Mouse (Mus musculus): Measurements from ENCODE around the gene Gm11758. TPM values are rescaled to one million over a fixed set of nuclear protein-coding genes. Genes with fewer than 3 reads are reported as not detected.

Gm11758 gene
- not detected in 2 replicates for polyA plus RNA-seq (2012; rRNA removed)

GRCm38 (mm10) chr4:73876166-73876565 is at the start of gene Gm11758:
TSS of gene Gm11758 (minus strand) at chr4:73876266.

GRCm38 (mm10) chr4:73920660-73921059 is 44.6 kb upstream of the Gm11758 start, which contains the start of gene Gm11756:
TSS of gene Gm11756 (minus strand) at chr4:73920760.

GRCm38 (mm10) chr4:73905853-73906252 is 29.8 kb upstream of the Gm11758 start, which contains the start of gene Gm13871:
TSS of gene Gm13871 (minus strand) at chr4:73905953.

GRCm38 (mm10) chr4:73891012-73891411 is 14.9 kb upstream of the Gm11758 start, which contains the start of gene Gm11757:
TSS of gene Gm11757 (minus strand) at chr4:73891112.

Other genes starting within 250 kb of the Gm11758 start
- gene Gm11236, start 238.1 kb downstream of the Gm11758 start, polyA plus RNA-seq (2012; rRNA removed), result not detected in 2 replicates
- not detected in 2 replicates for gene Gm11239, start 207.9 kb downstream of the Gm11758 start, polyA plus RNA-seq (2012; rRNA removed)
- not detected in 2 replicates for gene Gm428, start 192.8 kb downstream of the Gm11758 start, polyA plus RNA-seq (2012; rRNA removed)
- gene Rasef, start 85.3 kb downstream of the Gm11758 start, polyA plus RNA-seq (2012; rRNA removed), result 0.43 and 0.57 TPM in 2 replicates
- gene Gm11757, start 14.8 kb upstream of the Gm11758 start, polyA plus RNA-seq (2012; rRNA removed), result not detected in 2 replicates
- not detected in 2 replicates for gene Gm13871, start 29.7 kb upstream of the Gm11758 start, polyA plus RNA-seq (2012; rRNA removed)
- 0.05 TPM in 1 of 2 replicates, not detected in the other for gene Gm11756, start 44.5 kb upstream of the Gm11758 start, polyA plus RNA-seq (2012; rRNA removed)
- gene 2310002L09Rik, start 74.6 kb upstream of the Gm11758 start, polyA plus RNA-seq (2012; rRNA removed), result 0.86 TPM in 1 of 2 replicates, not detected in the other
- gene Frmd3, start 137.2 kb upstream of the Gm11758 start, polyA plus RNA-seq (2012; rRNA removed), result 16.4 and 18.5 TPM in 2 replicates